Mouse (Mus musculus): ENCODE results near the gene Lcn9. TPM values are rescaled to one million over a fixed set of nuclear protein-coding genes. Genes with fewer than 3 reads are reported as not detected.

The Lcn9 gene
- polyA plus RNA-seq, 1 experiment from 2014 or later: not detected

GRCm38 (mm10) chr2:25859891-25860290 lies 36.9 kb downstream of the Lcn9 start:
- no peak overlapping the region for H3K27ac ChIP-seq (ENCODE audit: low read depth, low read length)
- no peak overlapping the region for H3K9ac ChIP-seq (ENCODE audit: low read depth, low read length)
- H3K27me3 ChIP-seq (replicated peaks; ENCODE audit: control insufficient read depth, insufficient read depth, low read length): peaks cover 8% of the 10 kb centered on the region
- TF ChIP-seq CTCF (IDR thresholded peaks at IDR 0.05; ENCODE audit: low read depth): no peak
- no peaks in the 10 kb centered on the region for H3K4me1 ChIP-seq (replicated peaks; ENCODE audit: control insufficient read depth, insufficient read depth, low read length)
- H3K9me3 ChIP-seq (ENCODE audit: control insufficient read depth): no peaks in the 10 kb centered on the region
- WGBS: 69% methylated on average over 3 of the region's 3 CpGs
- no peaks in the 10 kb centered on the region for H3K36me3 ChIP-seq (ENCODE audit: control insufficient read depth, insufficient read depth)
- no peak for ATAC-seq
- no peak overlapping the region for H3K4me2 ChIP-seq (replicated peaks; ENCODE audit: low read depth)
- no peak overlapping the region for H3K4me3 ChIP-seq (ENCODE audit: low read depth, low read length)

- TF ChIP-seq CTCF (IDR thresholded peaks at IDR 0.05; ENCODE audit: low read depth): no peak
- Histone ChIP-seq H3K27me3 (replicated peaks; ENCODE audit: control insufficient read depth, insufficient read depth, low read length) (peaks cover 8% of the 10 kb centered on the region), H3K4me3 (ENCODE audit: low read depth, low read length) (no peak overlapping the region), H3K4me2 (replicated peaks; ENCODE audit: low read depth) (no peak overlapping the region), H3K9ac (ENCODE audit: low read depth, low read length) (no peak overlapping the region), H3K4me1 (replicated peaks; ENCODE audit: control insufficient read depth, insufficient read depth, low read length) (no peaks in the 10 kb centered on the region), H3K27ac (ENCODE audit: low read depth, low read length) (no peak overlapping the region), H3K36me3 (ENCODE audit: control insufficient read depth, insufficient read depth) (no peaks in the 10 kb centered on the region), H3K9me3 (ENCODE audit: control insufficient read depth) (no peaks in the 10 kb centered on the region)
- 67% methylated on average over 2 of the region's 2 CpGs for WGBS
- no peak for ATAC-seq
Observed at GRCm38 (mm10) chr2:25862038-25862437, 39.1 kb downstream of the Lcn9 start.

GRCm38 (mm10) chr2:25862696-25863270 lies 39.8 kb downstream of the Lcn9 start:
- Histone ChIP-seq H3K9me3 (ENCODE audit: control insufficient read depth) (no peaks in the 10 kb centered on the region), H3K4me1 (replicated peaks; ENCODE audit: control insufficient read depth, insufficient read depth, low read length) (no peaks in the 10 kb centered on the region), H3K27ac (ENCODE audit: low read depth, low read length) (no peak overlapping the region), H3K36me3 (ENCODE audit: control insufficient read depth, insufficient read depth) (no peaks in the 10 kb centered on the region), H3K4me2 (replicated peaks; ENCODE audit: low read depth) (peak overlapping the region; percentile 74; the same call in 1 of the 2 replicates), H3K4me3 (ENCODE audit: low read depth, low read length) (no peak overlapping the region), H3K27me3 (replicated peaks; ENCODE audit: control insufficient read depth, insufficient read depth, low read length) (peaks cover 8% of the 10 kb centered on the region), H3K9ac (ENCODE audit: low read depth, low read length) (no peak overlapping the region)
- no peak for TF ChIP-seq CTCF (IDR thresholded peaks at IDR 0.05; ENCODE audit: low read depth)
- ATAC-seq: no peak
- 55% methylated on average over 5 of the region's 5 CpGs for WGBS

GRCm38 (mm10) chr2:25863337-25864131 lies 40.6 kb downstream of the Lcn9 start, which contains the start of gene Kcnt1:
TSS of gene Kcnt1 (plus strand) at chr2:25863734.
- no peaks in the 10 kb centered on the region for H3K9me3 ChIP-seq (ENCODE audit: control insufficient read depth)
- no peaks in the 10 kb centered on the region for H3K36me3 ChIP-seq (ENCODE audit: control insufficient read depth, insufficient read depth)
- H3K27ac ChIP-seq (ENCODE audit: low read depth, low read length): no peak within 1 kb of the TSS
- H3K4me3 ChIP-seq (ENCODE audit: low read depth, low read length): peak within 1 kb of the TSS; percentile 43
- under 1% methylated on average over 48 of the region's 53 CpGs for WGBS
- H3K27me3 ChIP-seq (replicated peaks; ENCODE audit: control insufficient read depth, insufficient read depth, low read length): peaks cover 8% of the 10 kb centered on the region
- TF ChIP-seq CTCF (IDR thresholded peaks at IDR 0.05; ENCODE audit: low read depth): no peak
- no peaks in the 10 kb centered on the region for H3K4me1 ChIP-seq (replicated peaks; ENCODE audit: control insufficient read depth, insufficient read depth, low read length)
- peak within 1 kb of the TSS; percentile 74 for H3K4me2 ChIP-seq (replicated peaks; ENCODE audit: low read depth)
- ATAC-seq: no peak
- no peak within 1 kb of the TSS for H3K9ac ChIP-seq (ENCODE audit: low read depth, low read length)

- peaks cover 8% of the 10 kb centered on the region for H3K27me3 ChIP-seq (replicated peaks; ENCODE audit: control insufficient read depth, insufficient read depth, low read length)
- TF ChIP-seq CTCF (IDR thresholded peaks at IDR 0.05; ENCODE audit: low read depth): peak; percentile 18; the same call in 1 of the 2 replicates
- H3K4me1 ChIP-seq (replicated peaks; ENCODE audit: control insufficient read depth, insufficient read depth, low read length): no peaks in the 10 kb centered on the region
- peak overlapping the region; percentile 74 for H3K4me2 ChIP-seq (replicated peaks; ENCODE audit: low read depth)
- no peaks in the 10 kb centered on the region for H3K36me3 ChIP-seq (ENCODE audit: control insufficient read depth, insufficient read depth)
- H3K4me3 ChIP-seq (ENCODE audit: low read depth, low read length): peak overlapping the region; percentile 43
- no peak for ATAC-seq
- H3K9ac ChIP-seq (ENCODE audit: low read depth, low read length): no peak overlapping the region
- 4% methylated on average over 18 of the region's 18 CpGs for WGBS
- no peaks in the 10 kb centered on the region for H3K9me3 ChIP-seq (ENCODE audit: control insufficient read depth)
- no peak overlapping the region for H3K27ac ChIP-seq (ENCODE audit: low read depth, low read length)
Observed at GRCm38 (mm10) chr2:25864230-25864629, 41.3 kb downstream of the Lcn9 start.

- no peak for ATAC-seq
- peak; percentile 39 for TF ChIP-seq CTCF (IDR thresholded peaks at IDR 0.05; ENCODE audit: low read depth)
Observed at GRCm38 (mm10) chr2:25865412-25865811, 42.5 kb downstream of the Lcn9 start.

More at GRCm38 (mm10) chr2:25865412-25865811, 42.5 kb downstream of the Lcn9 start:
- Histone ChIP-seq H3K9me3 (ENCODE audit: control insufficient read depth) (no peaks in the 10 kb centered on the region), H3K4me3 (ENCODE audit: low read depth, low read length) (no peak overlapping the region), H3K27me3 (replicated peaks; ENCODE audit: control insufficient read depth, insufficient read depth, low read length) (peaks cover 8% of the 10 kb centered on the region), H3K4me1 (replicated peaks; ENCODE audit: control insufficient read depth, insufficient read depth, low read length) (no peaks in the 10 kb centered on the region), H3K27ac (ENCODE audit: low read depth, low read length) (no peak overlapping the region), H3K36me3 (ENCODE audit: control insufficient read depth, insufficient read depth) (no peaks in the 10 kb centered on the region), H3K9ac (ENCODE audit: low read depth, low read length) (no peak overlapping the region), H3K4me2 (replicated peaks; ENCODE audit: low read depth) (no peak overlapping the region)
- 16% methylated on average over 4 of the region's 4 CpGs for WGBS

All from intestine, postnatal 0 days (tissue).